21 mouse cellular contexts compared by ENCODE assay signal in genomic region chr9:79618839-79619597, GRCm38 (mm10).
DNase-seq lines count a peak whose midpoint lies in the region; ATAC-seq and TF ChIP-seq lines count a peak whose summit lies in the region.
"Had no signal": no experiment of that assay in that cellular context is flagged by ENCODE, and none has a peak within 500 bp of the region (broad histone marks: within the 10 kb centered on the region; RNA-seq: fewer than 3 reads in every experiment).

No protein-coding gene starts in this region.

- H3K36me3 ChIP-seq in heart, embryonic 10.5 days: 0 out of 2 replicates have a peak, but pooled peaks cover 1% of the 10 kb centered on the region
- H3K36me3 ChIP-seq in liver, embryonic 11.5 days (ENCODE audit: control insufficient read depth, insufficient read depth, low read length): no peaks in the 10 kb centered on the region
- no peaks in the 10 kb centered on the region for H3K36me3 ChIP-seq in liver, postnatal 0 days (replicated peaks; ENCODE audit: insufficient read depth, low read length)
- H3K36me3 ChIP-seq in midbrain, embryonic 13.5 days: no peaks in the 10 kb centered on the region
- H3K36me3 ChIP-seq in midbrain, postnatal 0 days (ENCODE audit: insufficient read depth, low read length): no peaks in the 10 kb centered on the region
- H3K36me3 ChIP-seq: forebrain, embryonic 12.5 days had no signal

- no peak for TF ChIP-seq CTCF in liver, postnatal 0 days (IDR thresholded peaks at IDR 0.05; ENCODE audit: low read depth)
- TF ChIP-seq CTCF in midbrain, postnatal 0 days (IDR thresholded peaks at IDR 0.05): no peak
- TF ChIP-seq CTCF in embryonic fibroblast, embryonic 13.5 days (IDR thresholded peaks at IDR 0.05; ENCODE audit: borderline replicate concordance, insufficient read depth, low read length): no peak

- WGBS in heart, embryonic 10.5 days: 73% methylated on average over 6 of the region's 6 CpGs
- 71% methylated on average over 6 of the region's 6 CpGs for WGBS in liver, embryonic 11.5 days
- 62% methylated on average over 6 of the region's 6 CpGs for WGBS in liver, postnatal 0 days (ENCODE audit: insufficient replicate concordance)
- WGBS in midbrain, embryonic 13.5 days: 64% methylated on average over 6 of the region's 6 CpGs
- 60% methylated on average over 6 of the region's 6 CpGs for WGBS in midbrain, postnatal 0 days

- H3K9me3 ChIP-seq in heart, embryonic 10.5 days: no peaks in the 10 kb centered on the region
- no peaks in the 10 kb centered on the region for H3K9me3 ChIP-seq in liver, embryonic 11.5 days (ENCODE audit: control insufficient read depth, low read length)
- H3K9me3 ChIP-seq in liver, postnatal 0 days (ENCODE audit: low read length): no peaks in the 10 kb centered on the region
- no peaks in the 10 kb centered on the region for H3K9me3 ChIP-seq in midbrain, embryonic 13.5 days
- no peaks in the 10 kb centered on the region for H3K9me3 ChIP-seq in midbrain, postnatal 0 days (ENCODE audit: low read length)
- H3K9me3 ChIP-seq: embryonic facial prominence, embryonic 12.5 days; forebrain, embryonic 12.5 days had no signal

- TF ChIP-seq POLR2A in embryonic fibroblast, embryonic 13.5 days (IDR thresholded peaks at IDR 0.05; ENCODE audit: low read depth, low read length): no peak

- no peaks in the 10 kb centered on the region for H3K27me3 ChIP-seq in heart, embryonic 10.5 days (ENCODE audit: insufficient read depth, poor library complexity, severe bottlenecking)
- no peaks in the 10 kb centered on the region for H3K27me3 ChIP-seq in liver, embryonic 11.5 days (replicated peaks; ENCODE audit: control insufficient read depth, insufficient read depth, low read length)
- H3K27me3 ChIP-seq in liver, postnatal 0 days (ENCODE audit: insufficient read depth, low read length): no peaks in the 10 kb centered on the region
- H3K27me3 ChIP-seq in midbrain, embryonic 13.5 days: no peaks in the 10 kb centered on the region
- H3K27me3 ChIP-seq in midbrain, postnatal 0 days (ENCODE audit: insufficient read depth, low read length): no peaks in the 10 kb centered on the region
- H3K27me3 ChIP-seq: embryonic facial prominence, embryonic 12.5 days; forebrain, embryonic 12.5 days; Patski had no signal

- DNase-seq in heart, embryonic 10.5 days (ENCODE audit: low spot score): no peak
- DNase-seq in heart, adult 11 months: no peak
- no peak for DNase-seq in liver, embryonic 11.5 days (ENCODE audit: low spot score)
- DNase-seq in liver, postnatal 0 days: no peak
- no peak for DNase-seq in midbrain, postnatal 0 days (ENCODE audit: low spot score)
- DNase-seq in layer of hippocampus, postnatal 10 days (ENCODE audit: low spot score in 2 of 2): no peak
- DNase-seq: adrenal gland, postnatal 14 days; B cell, adult 2 months; cerebellum, adult 11-12 months; cerebellum, adult 9-10 months; cerebellum, postnatal 25 days; gastrocnemius, postnatal 14 days had no signal

- no peak overlapping the region for H3K9ac ChIP-seq in liver, embryonic 11.5 days (ENCODE audit: low read depth, low read length)
- no peak overlapping the region for H3K9ac ChIP-seq in liver, postnatal 0 days (replicated peaks)
- H3K9ac ChIP-seq in midbrain, embryonic 13.5 days (replicated peaks): no peak overlapping the region
- H3K9ac ChIP-seq in midbrain, postnatal 0 days (replicated peaks; ENCODE audit: low read length, poor library complexity, severe bottlenecking): no peak overlapping the region
- H3K9ac ChIP-seq: embryonic facial prominence, embryonic 12.5 days; forebrain, embryonic 12.5 days; hindbrain, embryonic 14.5 days had no signal

- TF ChIP-seq EP300 in liver, postnatal 0 days (IDR thresholded peaks at IDR 0.05; ENCODE audit: low read depth): no peak

- H3K4me2 ChIP-seq in liver, embryonic 11.5 days: no peak overlapping the region
- no peak overlapping the region for H3K4me2 ChIP-seq in liver, postnatal 0 days (ENCODE audit: low read depth, low read length)
- no peak overlapping the region for H3K4me2 ChIP-seq in midbrain, embryonic 13.5 days (replicated peaks)
- H3K4me2 ChIP-seq in midbrain, postnatal 0 days (ENCODE audit: low read depth, low read length, poor library complexity, severe bottlenecking): no peak overlapping the region
- H3K4me2 ChIP-seq: embryonic facial prominence, embryonic 12.5 days; forebrain, embryonic 12.5 days; hindbrain, embryonic 14.5 days had no signal

- peaks cover 19% of the 10 kb centered on the region; the same call in 1 of the 2 replicates for H3K4me1 ChIP-seq in heart, embryonic 10.5 days
- no peaks in the 10 kb centered on the region for H3K4me1 ChIP-seq in liver, embryonic 11.5 days (replicated peaks; ENCODE audit: control insufficient read depth, insufficient read depth, low read length)
- no peaks in the 10 kb centered on the region for H3K4me1 ChIP-seq in liver, postnatal 0 days (ENCODE audit: insufficient read depth)
- H3K4me1 ChIP-seq in midbrain, embryonic 13.5 days (replicated peaks): peaks cover 4% of the 10 kb centered on the region; the same call in 1 of the 2 replicates
- H3K4me1 ChIP-seq in midbrain, postnatal 0 days (ENCODE audit: insufficient read depth, low read length): no peaks in the 10 kb centered on the region
- no peaks in the 10 kb centered on the region for H3K4me1 ChIP-seq in embryonic fibroblast, embryonic 13.5 days (ENCODE audit: control insufficient read depth, insufficient read depth, low read length)
- H3K4me1 ChIP-seq: embryonic facial prominence, embryonic 12.5 days had no signal

- peak; percentile 36; the same call in 1 of the 2 replicates for ATAC-seq in liver, embryonic 11.5 days (replicated peaks; ENCODE audit: low FRiP score)
- ATAC-seq in liver, postnatal 0 days: no peak; the same call in 1 of the 2 replicates
- 0 out of 2 replicates have a peak, but pooled peaks have one; percentile 50 for ATAC-seq in midbrain, embryonic 13.5 days
- no peak for ATAC-seq in midbrain, postnatal 0 days (ENCODE audit: low FRiP score)
- ATAC-seq: activated CD4-positive, CD25-positive, alpha-beta regulatory T cell, adult 4 months; CD4-positive, CD25-positive, alpha-beta regulatory T cell, adult 4 months; forebrain, embryonic 16.5 days; Patski had no signal

- H3K27ac ChIP-seq in heart, embryonic 10.5 days: peak overlapping the region; percentile 62
- H3K27ac ChIP-seq in liver, embryonic 11.5 days (ENCODE audit: low read depth, low read length): no peak overlapping the region
- no peak overlapping the region for H3K27ac ChIP-seq in liver, postnatal 0 days (ENCODE audit: low read depth)
- H3K27ac ChIP-seq in midbrain, embryonic 13.5 days: no peak overlapping the region
- H3K27ac ChIP-seq in midbrain, postnatal 0 days (ENCODE audit: low read depth, low read length): no peak overlapping the region
- H3K27ac ChIP-seq in embryonic fibroblast, embryonic 13.5 days (ENCODE audit: insufficient read depth, low read length): peak overlapping the region; percentile 79
- H3K27ac ChIP-seq: embryonic facial prominence, embryonic 12.5 days; forebrain, embryonic 12.5 days; hindbrain, embryonic 14.5 days had no signal

- H3K4me3 ChIP-seq in heart, embryonic 10.5 days: no peak overlapping the region
- H3K4me3 ChIP-seq in liver, embryonic 11.5 days (ENCODE audit: low read depth, low read length): no peak overlapping the region
- H3K4me3 ChIP-seq in liver, postnatal 0 days (ENCODE audit: low read depth, low read length): no peak overlapping the region
- H3K4me3 ChIP-seq in midbrain, embryonic 13.5 days (replicated peaks): no peak overlapping the region
- no peak overlapping the region for H3K4me3 ChIP-seq in midbrain, postnatal 0 days (ENCODE audit: low read depth, low read length)
- H3K4me3 ChIP-seq in embryonic fibroblast, embryonic 13.5 days (ENCODE audit: insufficient read depth, low read length): no peak overlapping the region
- H3K4me3 ChIP-seq: embryonic facial prominence, embryonic 12.5 days; forebrain, embryonic 12.5 days had no signal

Comparison
In these comparisons a context has a peak if more than half of its experiments do, and no peak if none do; other contexts are left out.
1. ATAC-seq: peak in liver, embryonic 11.5 days (single experiment) and midbrain, embryonic 13.5 days (single experiment); none in liver, postnatal 0 days (single experiment) and midbrain, postnatal 0 days (single experiment).
2. H3K27ac ChIP-seq: peak in heart, embryonic 10.5 days (single experiment) and embryonic fibroblast, embryonic 13.5 days (single experiment); none in liver, embryonic 11.5 days (single experiment), liver, postnatal 0 days (single experiment), midbrain, embryonic 13.5 days (single experiment) and midbrain, postnatal 0 days (single experiment).